Mouse (Mus musculus) neutrophil, adult 5-6 weeks (primary cell): ENCODE measurements around the gene Map6. TPM values are rescaled to one million over a fixed set of nuclear protein-coding genes. Genes with fewer than 3 reads are reported as not detected.

Source experiments
- ATAC-seq: fragments of 151-379, 151-347 bp; 2 replicates; pipeline ENCODE4 v1.8.0; 2017; ENCODE audit warnings: mild to moderate bottlenecking, moderate TSS enrichment; ENCODE audit not compliant: insufficient number of reproducible peaks, poor library complexity, low FRiP score, severe bottlenecking; ENCODE audit errors: extremely low read depth
- total RNA-seq: library from RNA; stranded (forward); fragments of 200-1000 nt; gene quantifications from 2 replicates; pipeline ENCODE4 v1.2.3, GENCODE M21; 2017

Map6 gene
- total RNA-seq, 1 experiment from 2014 or later = 0.93 TPM

DNA sequence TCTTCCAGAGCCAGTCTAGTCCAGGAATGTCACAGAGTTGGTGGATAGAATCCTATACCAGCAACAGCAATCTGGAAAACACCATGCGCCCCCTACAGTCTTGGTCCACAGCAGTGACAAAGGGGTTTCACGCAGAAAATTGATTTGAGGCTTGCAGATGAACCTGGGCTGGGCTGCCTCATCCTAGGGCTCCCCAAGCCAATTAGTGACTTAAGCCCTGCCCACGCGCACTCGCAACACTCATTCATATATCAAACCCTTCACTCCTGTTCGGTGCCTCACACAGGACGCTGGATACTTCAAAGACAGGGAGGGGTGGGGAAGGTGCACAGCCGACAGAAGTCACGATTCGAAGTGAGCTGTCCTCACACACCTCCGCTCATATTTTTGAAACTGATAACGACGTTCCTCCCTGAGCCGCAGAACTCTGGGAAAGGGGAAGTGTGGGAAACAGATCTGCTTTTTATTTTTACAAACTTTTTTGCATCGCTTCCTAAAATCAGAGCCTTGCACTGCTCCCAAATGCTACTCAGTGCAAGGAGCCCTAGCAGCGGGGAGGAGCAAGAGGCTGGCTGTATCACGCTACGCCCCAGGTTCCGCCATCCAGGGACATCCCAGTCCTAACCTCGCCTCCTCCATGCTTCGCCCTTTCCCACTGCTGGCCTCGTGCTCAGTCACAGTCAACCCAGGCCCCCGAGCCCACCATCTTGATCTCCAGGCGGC lies 113.4 kb downstream of the Map6 start:
- no peak for ATAC-seq

DNA sequence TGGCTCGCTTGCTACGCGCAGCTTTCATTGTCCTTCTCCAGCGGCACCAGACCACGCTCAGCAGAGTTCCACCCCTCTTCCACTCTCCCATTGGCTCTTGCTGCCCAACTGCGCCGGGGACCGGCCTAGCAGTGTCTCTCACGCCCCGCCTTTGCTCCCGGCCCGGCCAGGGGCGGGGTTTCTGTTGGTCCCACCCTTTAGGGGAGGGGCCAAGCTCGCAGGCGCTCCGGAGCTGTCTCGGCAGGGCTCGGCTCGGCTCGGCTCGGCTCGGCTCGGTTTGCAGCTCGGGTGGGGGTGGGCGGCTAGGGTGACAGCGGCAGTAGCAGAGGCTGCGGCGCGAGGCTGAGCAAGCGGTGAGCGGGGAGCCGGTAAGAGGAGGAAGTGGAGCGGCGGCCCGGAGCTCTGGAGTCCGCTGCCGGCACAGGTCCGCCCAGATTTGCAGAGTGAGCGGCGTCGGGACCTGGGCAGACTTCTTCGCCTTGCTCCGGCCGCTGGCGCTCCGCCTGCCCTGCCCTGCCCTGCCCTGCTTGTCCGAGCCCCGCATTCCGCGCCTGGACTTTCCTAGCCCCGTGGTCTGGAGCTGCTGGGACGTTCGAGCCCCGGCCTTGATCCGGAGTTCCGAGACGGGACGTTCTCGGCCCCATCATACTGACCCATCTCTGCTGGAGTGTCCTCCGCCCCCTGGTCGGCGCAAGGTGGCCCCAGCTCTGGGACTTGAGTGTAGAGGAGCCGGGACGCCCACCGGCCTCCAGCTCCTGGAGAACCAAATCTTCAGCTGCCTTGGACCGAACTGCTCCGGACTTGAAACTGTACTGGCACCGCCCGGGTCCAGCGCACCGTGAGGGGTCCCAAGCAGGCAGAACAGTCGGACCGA lies 114.2 kb downstream of the Map6 start, which contains the start of gene Gdpd5:
TSS of gene Gdpd5 (plus strand) at position 201 of the 874 bp plus-strand sequence.
- ATAC-seq = peak; percentile 84

- no peak for ATAC-seq
These were observed 115.1 kb downstream of the Map6 start for GRCm38 (mm10) chr7:99382088-99383000.

- no peak for ATAC-seq
These were observed 116.0 kb downstream of the Map6 start for GRCm38 (mm10) chr7:99383246-99383645.

- no peak for ATAC-seq
These were observed 116.9 kb downstream of the Map6 start for GRCm38 (mm10) chr7:99384101-99384611.

- no peak for ATAC-seq
These were observed 118.8 kb downstream of the Map6 start for GRCm38 (mm10) chr7:99386030-99386429.

Other genes with a start within 250 kb of the Map6 start
- 90.1 and 93.1 TPM in 2 replicates for gene Uvrag, start 126.3 kb upstream of the Map6 start, total RNA-seq
- gene Dgat2, start 84.7 kb upstream of the Map6 start, total RNA-seq = 26.4 and 28.5 TPM in 2 replicates
- not detected in 2 replicates for gene Mogat2, start 28.8 kb upstream of the Map6 start, total RNA-seq
- gene Serpinh1, start 85.8 kb downstream of the Map6 start, total RNA-seq = 0.58 TPM in 1 of 2 replicates, not detected in the other
- gene Gdpd5, start 114.0 kb downstream of the Map6 start, total RNA-seq = 0.35 and 1.7 TPM in 2 replicates
- gene Klhl35, start 198.6 kb downstream of the Map6 start, total RNA-seq = not detected in 2 replicates
- 1,085 and 1,169 TPM in 2 replicates for gene Rps3, start 216.3 kb downstream of the Map6 start, total RNA-seq